Mouse (Mus musculus) heart, postnatal 0 days (tissue): ENCODE results near the gene Synpr.

Source experiments
- CTCF ChIP-seq: IDR thresholded peaks from 2 replicates; pipeline ENCODE4 v1.5.1; 2016; ENCODE audit warnings: antibody characterized with exemption, control low read depth, low read depth
- EP300 ChIP-seq: IDR thresholded peaks from 2 replicates; pipeline ENCODE4 v1.6.1; 2016; ENCODE audit warnings: antibody characterized with exemption, low read depth

DNA sequence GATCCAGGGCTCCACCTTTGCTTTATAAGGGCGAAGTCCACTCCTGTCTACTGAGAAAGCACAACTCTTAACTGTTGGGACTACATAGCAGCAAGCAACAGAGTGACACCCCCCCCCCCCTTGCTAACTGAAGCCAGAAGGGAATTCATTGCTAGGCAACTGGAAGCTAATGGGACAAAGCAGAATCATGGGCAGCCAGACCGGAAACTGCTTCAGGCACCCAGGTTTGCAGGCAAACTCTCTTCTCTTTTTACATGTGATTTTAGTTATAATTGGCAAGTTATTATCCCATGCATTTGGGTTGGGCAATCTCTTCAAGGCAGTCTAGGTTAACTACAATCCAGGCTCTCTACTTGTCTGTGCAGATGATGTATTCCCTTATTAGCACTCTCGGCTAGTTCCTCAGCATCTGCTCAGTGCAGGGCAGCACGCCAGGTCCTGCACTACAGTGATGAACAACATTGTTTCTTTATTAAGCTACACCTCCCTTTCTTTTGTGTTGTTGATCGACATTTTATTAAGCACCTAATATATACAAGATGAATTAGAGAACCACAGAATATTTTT, 72.6 kb downstream of the Synpr start:
- TF ChIP-seq EP300 (no peak), CTCF (no peak)
